Mouse (Mus musculus): ENCODE results near the gene Snx33. TPM values are rescaled to one million over a fixed set of nuclear protein-coding genes. Genes with fewer than 3 reads are reported as not detected.

The Snx33 gene
- 5.5 and 5.9 TPM in 2 replicates for polyA plus RNA-seq (2014; fragmentation: Nextera tagmentation; extraction: Ambion mirVana)

DNA sequence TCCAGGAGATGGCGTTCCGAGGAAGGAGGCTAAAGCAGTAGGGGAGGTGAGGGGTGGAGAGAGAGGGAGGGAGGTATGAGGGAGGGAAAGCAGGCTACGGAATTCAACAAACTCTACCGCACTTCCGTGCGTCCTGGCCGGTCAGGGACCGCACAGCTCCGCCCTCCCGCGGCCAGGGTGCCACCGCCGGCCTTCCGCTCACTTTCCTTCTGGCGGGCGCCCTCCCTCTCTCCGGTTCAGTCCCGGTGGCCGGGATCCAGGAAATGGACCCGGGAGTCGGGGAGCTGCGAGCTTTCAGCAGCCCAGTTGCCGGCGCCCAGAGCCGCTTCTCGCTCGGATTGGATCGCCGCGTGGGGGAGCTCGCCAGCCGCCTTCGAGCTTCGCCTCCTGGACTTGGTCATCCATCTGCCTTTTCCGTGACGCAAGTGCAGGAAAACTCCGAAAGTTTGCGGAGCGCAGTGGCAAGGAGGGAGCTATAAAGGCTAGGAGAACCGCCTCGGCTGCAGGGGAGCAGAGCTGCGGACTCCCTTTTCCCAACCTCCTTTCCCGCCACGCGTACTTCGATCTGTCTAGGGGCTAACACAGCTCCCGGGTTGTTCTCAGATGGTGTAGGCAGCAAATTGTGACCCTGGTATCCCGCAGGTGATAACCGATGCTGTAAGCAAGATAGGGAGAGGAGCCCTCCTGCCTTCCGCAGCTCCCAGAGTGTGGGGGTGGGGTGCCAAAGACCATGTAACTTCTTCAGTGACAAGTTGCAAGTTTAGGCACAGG is at the start of gene Snx33:
Gene Snx33 (minus strand): TSS at position 331 of the 771 bp plus-strand sequence.
- WGBS, result under 1% methylated on average over 49 of the region's 50 CpGs
- peak within 1 kb of the TSS; percentile 93 to 97 for H3K27ac ChIP-seq (replicated peaks in 1 of 2; ENCODE audit: control insufficient read depth in 1 of 2, insufficient read depth in 1 of 2, low read depth in 2 of 2, low read length in 2 of 2)
- ATAC-seq (ENCODE audit: insufficient number of reproducible peaks, insufficient read depth, low FRiP score, low read depth), result peak; percentile 63
- peak within 1 kb of the TSS; percentile 95 for H3K4me2 ChIP-seq (ENCODE audit: low read length)
- peak within 1 kb of the TSS; percentile 65 to 89 for H3K4me3 ChIP-seq (ENCODE audit: control insufficient read depth in 1 of 2, insufficient read depth in 1 of 2, low read depth in 1 of 2, low read length in 2 of 2)
- no peaks in the 10 kb centered on the region; the same call in 1 of the 2 replicates for H3K36me3 ChIP-seq (ENCODE audit: control insufficient read depth, insufficient read depth, low read length)
- H3K4me1 ChIP-seq (ENCODE audit: control insufficient read depth in 2 of 2, insufficient read depth in 2 of 2, low read length in 2 of 2), result peaks cover 35 to 39% of the 10 kb centered on the region in 2 experiments
- no peaks in the 10 kb centered on the region for H3K9me3 ChIP-seq (ENCODE audit: control insufficient read depth, low read length)
- peak within 1 kb of the TSS; percentile 82 for H3K9ac ChIP-seq (ENCODE audit: low read length)
- no peaks in the 10 kb centered on the region for H3K27me3 ChIP-seq (ENCODE audit: control insufficient read depth, insufficient read depth, low read length)

DNA sequence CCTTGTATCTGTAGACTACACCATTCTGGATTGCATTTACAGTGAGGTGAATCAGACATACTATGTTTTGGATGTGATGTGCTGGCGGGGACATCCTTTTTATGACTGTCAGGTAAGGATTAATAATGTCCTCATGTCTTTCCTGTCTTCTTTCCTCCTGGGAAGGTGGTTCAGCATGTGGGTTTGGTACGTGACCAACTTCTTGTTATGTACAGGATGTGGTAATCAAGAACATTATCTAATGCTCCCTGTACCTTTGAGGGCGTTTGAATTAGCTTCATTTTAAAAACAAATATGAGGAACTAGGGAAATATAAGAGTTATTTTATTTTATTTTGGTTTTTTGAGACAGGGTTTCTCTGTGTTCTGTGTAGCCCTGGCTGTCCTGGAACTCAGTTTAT is 47.0 kb upstream of the Snx33 start:
- no peaks in the 10 kb centered on the region for H3K27me3 ChIP-seq (ENCODE audit: control insufficient read depth, insufficient read depth, low read length)
- no peak overlapping the region for H3K4me3 ChIP-seq (ENCODE audit: control insufficient read depth in 1 of 2, insufficient read depth in 1 of 2, low read depth in 1 of 2, low read length in 2 of 2)
- ATAC-seq (ENCODE audit: insufficient number of reproducible peaks, insufficient read depth, low FRiP score, low read depth), result no peak
- no peak overlapping the region for H3K27ac ChIP-seq (replicated peaks in 1 of 2; ENCODE audit: control insufficient read depth in 1 of 2, insufficient read depth in 1 of 2, low read depth in 2 of 2, low read length in 2 of 2)
- peaks cover 18% of the 10 kb centered on the region; the same call in 1 of the 2 replicates for H3K36me3 ChIP-seq (ENCODE audit: control insufficient read depth, insufficient read depth, low read length)
- H3K4me1 ChIP-seq (ENCODE audit: control insufficient read depth in 2 of 2, insufficient read depth in 2 of 2, low read length in 2 of 2), result no peaks in the 10 kb centered on the region
- H3K9me3 ChIP-seq (ENCODE audit: control insufficient read depth, low read length), result no peaks in the 10 kb centered on the region
- no peak overlapping the region for H3K4me2 ChIP-seq (ENCODE audit: low read length)
- WGBS, result 73% methylated on average over 3 of the region's 3 CpGs
- H3K9ac ChIP-seq (ENCODE audit: low read length), result no peak overlapping the region

DNA sequence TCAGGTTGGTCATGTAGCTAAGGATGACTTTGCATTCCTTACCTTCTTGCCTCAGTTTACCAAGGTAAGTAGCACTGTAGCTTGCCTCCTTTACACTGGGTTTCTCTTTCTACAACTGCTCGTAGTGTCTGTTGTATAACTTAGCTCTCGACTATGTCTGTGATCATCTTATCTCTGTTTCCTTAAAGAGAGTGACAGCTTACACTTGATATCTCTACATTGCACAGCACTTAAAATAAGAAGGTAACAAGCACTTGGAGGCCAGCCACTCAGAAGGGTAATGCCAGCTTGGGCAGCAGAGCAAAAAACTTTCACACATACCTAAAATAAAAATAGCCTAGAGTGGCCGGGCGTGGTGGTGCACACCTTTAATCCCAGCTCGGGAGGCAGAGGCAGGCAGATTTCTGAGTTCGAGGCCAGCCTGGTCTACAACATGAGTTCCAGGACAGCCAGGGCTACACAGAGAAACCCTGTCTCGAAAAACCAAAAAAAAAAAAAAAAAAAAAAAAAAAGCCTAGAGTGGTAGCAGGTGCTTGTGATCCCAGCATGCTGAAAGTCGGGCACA is 45.9 kb upstream of the Snx33 start:
- 0 out of 2 replicates have a peak, but pooled peaks cover 16% of the 10 kb centered on the region for H3K36me3 ChIP-seq (ENCODE audit: control insufficient read depth, insufficient read depth, low read length)
- H3K9me3 ChIP-seq (ENCODE audit: control insufficient read depth, low read length), result no peaks in the 10 kb centered on the region
- H3K4me3 ChIP-seq (ENCODE audit: control insufficient read depth in 1 of 2, insufficient read depth in 1 of 2, low read depth in 1 of 2, low read length in 2 of 2), result no peak overlapping the region
- no peak for ATAC-seq (ENCODE audit: insufficient number of reproducible peaks, insufficient read depth, low FRiP score, low read depth)
- WGBS, result 60% methylated on average over 7 of the region's 8 CpGs
- no peaks in the 10 kb centered on the region for H3K4me1 ChIP-seq (ENCODE audit: control insufficient read depth in 2 of 2, insufficient read depth in 2 of 2, low read length in 2 of 2)
- H3K27me3 ChIP-seq (ENCODE audit: control insufficient read depth, insufficient read depth, low read length), result no peaks in the 10 kb centered on the region
- H3K27ac ChIP-seq (replicated peaks in 1 of 2; ENCODE audit: control insufficient read depth in 1 of 2, insufficient read depth in 1 of 2, low read depth in 2 of 2, low read length in 2 of 2), result no peak overlapping the region
- no peak overlapping the region for H3K4me2 ChIP-seq (ENCODE audit: low read length)
- no peak overlapping the region for H3K9ac ChIP-seq (ENCODE audit: low read length)

DNA sequence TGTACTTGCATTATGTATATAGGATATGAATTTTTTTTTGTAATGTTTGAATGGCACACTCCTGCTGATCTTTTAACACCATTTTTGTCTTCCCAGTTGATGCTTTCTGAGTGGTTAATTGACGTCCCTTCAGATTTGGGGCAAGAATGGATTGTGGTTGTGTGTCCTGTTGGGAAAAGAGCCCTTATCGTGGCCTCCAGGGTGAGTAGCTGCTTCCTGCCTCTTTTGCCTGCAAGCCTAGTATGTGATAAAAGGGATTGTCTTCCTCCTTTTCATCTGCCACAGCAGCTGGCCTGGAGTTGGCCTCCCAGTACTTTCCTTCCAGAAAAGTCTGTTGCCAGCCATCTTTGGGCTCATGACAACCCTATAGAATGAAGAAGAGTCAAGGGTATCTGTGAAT is 42.0 kb upstream of the Snx33 start:
- no peak overlapping the region for H3K27ac ChIP-seq (replicated peaks in 1 of 2; ENCODE audit: control insufficient read depth in 1 of 2, insufficient read depth in 1 of 2, low read depth in 2 of 2, low read length in 2 of 2)
- no peak overlapping the region for H3K9ac ChIP-seq (ENCODE audit: low read length)
- no peaks in the 10 kb centered on the region for H3K9me3 ChIP-seq (ENCODE audit: control insufficient read depth, low read length)
- peaks cover 13% of the 10 kb centered on the region; the same call in 1 of the 2 replicates for H3K36me3 ChIP-seq (ENCODE audit: control insufficient read depth, insufficient read depth, low read length)
- no peaks in the 10 kb centered on the region for H3K27me3 ChIP-seq (ENCODE audit: control insufficient read depth, insufficient read depth, low read length)
- ATAC-seq (ENCODE audit: insufficient number of reproducible peaks, insufficient read depth, low FRiP score, low read depth), result no peak
- no peaks in the 10 kb centered on the region for H3K4me1 ChIP-seq (ENCODE audit: control insufficient read depth in 2 of 2, insufficient read depth in 2 of 2, low read length in 2 of 2)
- WGBS, result 58% methylated on average over 2 of the region's 2 CpGs
- H3K4me2 ChIP-seq (ENCODE audit: low read length), result no peak overlapping the region
- H3K4me3 ChIP-seq (ENCODE audit: control insufficient read depth in 1 of 2, insufficient read depth in 1 of 2, low read depth in 1 of 2, low read length in 2 of 2), result no peak overlapping the region

DNA sequence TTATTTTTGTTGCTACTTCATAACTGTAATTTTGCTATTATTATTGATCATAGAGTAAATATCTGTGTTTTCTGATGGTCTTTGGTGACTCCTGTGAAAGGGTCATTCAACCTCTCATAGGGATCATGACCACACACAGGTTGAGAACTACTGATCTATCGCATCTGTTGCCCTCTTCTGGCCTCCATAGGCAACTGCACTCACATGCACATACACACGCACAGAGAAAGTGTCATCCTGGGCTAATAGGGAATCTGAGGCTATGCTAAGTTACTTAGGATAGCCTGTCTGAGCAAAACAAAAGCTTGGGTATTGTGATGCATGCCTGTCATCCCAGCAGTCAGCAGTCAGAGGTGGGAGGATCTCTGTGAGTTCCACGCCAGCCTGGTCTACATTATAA is 33.4 kb upstream of the Snx33 start:
- H3K27ac ChIP-seq (replicated peaks in 1 of 2; ENCODE audit: control insufficient read depth in 1 of 2, insufficient read depth in 1 of 2, low read depth in 2 of 2, low read length in 2 of 2), result no peak overlapping the region
- H3K4me1 ChIP-seq (ENCODE audit: control insufficient read depth in 2 of 2, insufficient read depth in 2 of 2, low read length in 2 of 2), result no peaks in the 10 kb centered on the region
- H3K4me2 ChIP-seq (ENCODE audit: low read length), result no peak overlapping the region
- H3K9me3 ChIP-seq (ENCODE audit: control insufficient read depth, low read length), result 0 out of 2 replicates have a peak, but pooled peaks cover 3% of the 10 kb centered on the region
- whole genome bisulfite sequencing, result 93% methylated on average over 3 of the region's 3 CpGs
- H3K36me3 ChIP-seq (ENCODE audit: control insufficient read depth, insufficient read depth, low read length), result peaks cover 40% of the 10 kb centered on the region
- H3K9ac ChIP-seq (ENCODE audit: low read length), result no peak overlapping the region
- no peak for ATAC-seq (ENCODE audit: insufficient number of reproducible peaks, insufficient read depth, low FRiP score, low read depth)
- H3K27me3 ChIP-seq (ENCODE audit: control insufficient read depth, insufficient read depth, low read length), result no peaks in the 10 kb centered on the region
- no peak overlapping the region for H3K4me3 ChIP-seq (ENCODE audit: control insufficient read depth in 1 of 2, insufficient read depth in 1 of 2, low read depth in 1 of 2, low read length in 2 of 2)

DNA sequence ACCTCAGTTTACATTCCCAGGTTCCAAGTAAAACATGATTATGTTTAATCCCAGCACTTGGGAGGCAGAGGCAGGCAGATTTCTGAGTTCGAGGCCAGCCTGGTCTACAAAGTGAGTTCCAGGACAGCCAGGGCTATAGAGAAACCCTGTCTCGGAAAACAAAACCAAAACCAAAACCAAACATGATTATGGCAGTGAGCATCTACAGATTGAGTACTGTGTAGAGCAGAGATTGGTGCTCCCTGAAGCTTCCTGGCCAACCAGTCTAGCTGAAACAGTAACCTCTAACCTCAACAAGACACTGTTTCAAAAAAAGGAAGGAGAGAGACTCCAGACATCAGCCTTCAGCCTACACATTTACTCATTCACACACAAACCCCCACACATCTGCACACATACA is 30.5 kb upstream of the Snx33 start:
- 90% methylated on average over 2 of the region's 2 CpGs for WGBS
- Histone ChIP-seq H3K36me3 (ENCODE audit: control insufficient read depth, insufficient read depth, low read length) (peaks cover 34% of the 10 kb centered on the region), H3K9ac (ENCODE audit: low read length) (no peak overlapping the region), H3K9me3 (ENCODE audit: control insufficient read depth, low read length) (0 out of 2 replicates have a peak, but pooled peaks cover 3% of the 10 kb centered on the region), H3K27ac (replicated peaks in 1 of 2; ENCODE audit: control insufficient read depth in 1 of 2, insufficient read depth in 1 of 2, low read depth in 2 of 2, low read length in 2 of 2) (no peak overlapping the region), H3K4me2 (ENCODE audit: low read length) (no peak overlapping the region), H3K27me3 (ENCODE audit: control insufficient read depth, insufficient read depth, low read length) (no peaks in the 10 kb centered on the region), H3K4me3 (ENCODE audit: control insufficient read depth in 1 of 2, insufficient read depth in 1 of 2, low read depth in 1 of 2, low read length in 2 of 2) (no peak overlapping the region), H3K4me1 (ENCODE audit: control insufficient read depth in 2 of 2, insufficient read depth in 2 of 2, low read length in 2 of 2) (no peaks in the 10 kb centered on the region)
- no peak for ATAC-seq (ENCODE audit: insufficient number of reproducible peaks, insufficient read depth, low FRiP score, low read depth)

DNA sequence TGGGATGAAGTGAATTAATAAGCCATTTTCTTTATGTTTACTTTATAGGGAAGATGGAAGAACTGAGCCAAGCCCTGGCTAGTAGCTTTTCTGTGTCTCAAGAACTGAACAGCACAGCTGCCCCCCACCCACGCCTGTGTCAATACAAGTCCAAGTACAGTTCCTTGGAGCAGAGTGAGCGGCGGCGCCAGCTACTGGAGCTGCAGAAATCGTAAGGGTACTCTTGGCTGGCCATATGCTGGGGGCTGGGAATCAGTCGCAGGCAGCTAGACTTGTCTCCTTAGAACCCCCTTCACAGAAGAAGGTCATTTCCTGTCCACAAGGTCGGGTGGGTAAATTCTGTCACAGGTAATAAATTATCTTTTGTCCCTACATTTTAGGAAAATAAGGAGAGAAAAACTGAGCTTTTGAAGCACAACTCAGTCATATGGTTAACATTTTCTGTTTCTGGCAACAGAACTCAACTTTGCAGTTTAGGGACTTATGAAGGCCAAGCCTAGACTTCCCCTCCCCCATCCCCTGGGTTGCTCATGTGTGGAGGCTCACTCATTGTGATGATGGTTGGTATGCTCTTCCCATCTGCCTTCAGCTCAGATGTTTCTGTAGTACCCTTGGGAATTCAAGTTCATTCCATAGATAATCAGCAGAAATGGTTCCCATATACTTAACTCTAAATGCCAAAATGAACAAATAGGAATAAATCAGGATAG is 28.9 kb upstream of the Snx33 start:
- H3K9me3 ChIP-seq (ENCODE audit: control insufficient read depth, low read length), result 0 out of 2 replicates have a peak, but pooled peaks cover 3% of the 10 kb centered on the region
- 79% methylated on average over 7 of the region's 7 CpGs for WGBS
- ATAC-seq (ENCODE audit: insufficient number of reproducible peaks, insufficient read depth, low FRiP score, low read depth), result no peak
- no peaks in the 10 kb centered on the region for H3K4me1 ChIP-seq (ENCODE audit: control insufficient read depth in 2 of 2, insufficient read depth in 2 of 2, low read length in 2 of 2)
- H3K36me3 ChIP-seq (ENCODE audit: control insufficient read depth, insufficient read depth, low read length), result peaks cover 24% of the 10 kb centered on the region; the same call in 1 of the 2 replicates
- no peak overlapping the region for H3K9ac ChIP-seq (ENCODE audit: low read length)
- H3K4me2 ChIP-seq (ENCODE audit: low read length), result no peak overlapping the region
- H3K27me3 ChIP-seq (ENCODE audit: control insufficient read depth, insufficient read depth, low read length), result no peaks in the 10 kb centered on the region
- H3K27ac ChIP-seq (replicated peaks in 1 of 2; ENCODE audit: control insufficient read depth in 1 of 2, insufficient read depth in 1 of 2, low read depth in 2 of 2, low read length in 2 of 2), result no peak overlapping the region
- no peak overlapping the region for H3K4me3 ChIP-seq (ENCODE audit: control insufficient read depth in 1 of 2, insufficient read depth in 1 of 2, low read depth in 1 of 2, low read length in 2 of 2)
